Mouse (Mus musculus) forebrain, embryonic 11.5 days (tissue): ENCODE data around the gene Gbp2. TPM values are rescaled to one million over a fixed set of nuclear protein-coding genes. Genes with fewer than 3 reads are reported as not detected.

Source experiments
- ATAC-seq: fragments of 200-750 bp; cut with Nextera tagmentation; replicated peaks from 2 replicates; pipeline ENCODE4 v1.8.0; 2017; ENCODE audit warnings: moderate TSS enrichment; ENCODE audit not compliant: low FRiP score
- DNase-seq: peaks from one replicate; pipeline ENCODE4 v3.0.0-alpha.2; 2017; ENCODE audit warnings: low spot score
- H3K27ac ChIP-seq: fragments of 300-500 bp; sonication (generic); 2 replicates; pipeline ENCODE4 v1.5.1; 2014; ENCODE audit warnings: low read depth, low read length
- H3K27me3 ChIP-seq: fragments of 300-500 bp; sonication (generic); 2 replicates; pipeline ENCODE4 v1.6.1; 2014; ENCODE audit warnings: mild to moderate bottlenecking, low read length, mixed read lengths; ENCODE audit not compliant: control insufficient read depth, insufficient read depth
- H3K36me3 ChIP-seq: fragments of 300-500 bp; sonication (generic); 2 replicates; pipeline ENCODE4 v1.6.1; 2014; ENCODE audit warnings: mild to moderate bottlenecking, low read length, moderate library complexity, mixed read lengths; ENCODE audit not compliant: control insufficient read depth, insufficient read depth
- H3K4me1 ChIP-seq: fragments of 300-500 bp; sonication (generic); replicated peaks from 2 replicates; pipeline ENCODE4 v1.6.1; 2014; ENCODE audit warnings: low read length, mixed read lengths; ENCODE audit not compliant: control insufficient read depth, insufficient read depth
- H3K4me2 ChIP-seq: fragments of 300-500 bp; sonication (generic); 2 replicates; pipeline ENCODE4 v1.6.1; 2014; ENCODE audit warnings: low read depth, mild to moderate bottlenecking, low read length, moderate library complexity, mixed read lengths; ENCODE audit not compliant: severe bottlenecking
- H3K4me3 ChIP-seq: fragments of 300-500 bp; sonication (generic); 2 replicates; pipeline ENCODE4 v1.5.1; 2014; ENCODE audit warnings: low read depth, low read length
- H3K9ac ChIP-seq: fragments of 300-500 bp; sonication (generic); 2 replicates; pipeline ENCODE4 v1.6.1; 2014; ENCODE audit warnings: low read length
- H3K9me3 ChIP-seq: fragments of 300-500 bp; sonication (generic); 2 replicates; pipeline ENCODE4 v1.6.1; 2016; ENCODE audit warnings: low read length, mixed read lengths; ENCODE audit not compliant: control insufficient read depth
- WGBS: fragments of 180-500 bp; shearing (Covaris S2); extraction: QIAGEN DNeasy Blood & Tissue Kit; methylation state at CpG from one replicate; pipeline ENCODE4 v1.1.7; 2014; 5-methylcytosine and 5-hydroxymethylcytosine counted together
- microRNA-seq: library from miRNA; unstranded; fragments of <30 nt; microRNA quantifications from one replicate; pipeline ENCODE4, GENCODE M21; 2016; ENCODE audit not compliant: insufficient number of aligned reads
- polyA plus RNA-seq: library from polyadenylated mRNA; unstranded; fragments of >200 nt; fragmentation: Nextera tagmentation; extraction: Ambion mirVana; gene quantifications from 2 replicates; pipeline ENCODE4 v1.2.1, GENCODE M21; 2014

The Gbp2 gene
- polyA plus RNA-seq, 1 experiment from 2014 or later = 0.16 TPM

DNA sequence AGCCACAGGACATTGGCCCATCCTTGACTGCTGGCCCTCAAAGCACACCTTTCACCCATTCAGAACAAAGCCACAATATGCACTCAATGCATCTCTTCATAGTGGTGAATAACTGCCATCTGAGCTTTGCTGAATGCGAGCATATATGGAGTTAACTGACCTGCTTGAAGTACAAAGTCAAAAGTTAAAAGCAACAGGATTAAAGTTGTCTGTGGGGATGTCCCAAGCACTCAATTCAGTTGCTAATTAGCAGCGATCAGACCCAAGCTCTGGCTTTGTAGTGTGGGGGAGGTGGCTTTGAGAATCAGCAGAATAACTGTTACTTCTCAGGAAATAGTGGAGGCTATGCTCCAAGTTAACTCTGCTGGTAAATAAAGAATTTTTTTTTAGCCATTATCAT lies 29.8 kb downstream of the Gbp2 start:
- no peaks in the 10 kb centered on the region for H3K4me1 ChIP-seq
- DNase-seq (no peak), ATAC-seq (no peak)
- no peak overlapping the region for H3K9ac ChIP-seq
- H3K27me3 ChIP-seq = no peaks in the 10 kb centered on the region
- no peak overlapping the region for H3K4me2 ChIP-seq
- H3K4me3 ChIP-seq = no peak overlapping the region
- H3K9me3 ChIP-seq = no peaks in the 10 kb centered on the region
- WGBS = 32% methylated on average over 2 of the region's 2 CpGs
- H3K36me3 ChIP-seq = no peaks in the 10 kb centered on the region
- no peak overlapping the region for H3K27ac ChIP-seq

DNA sequence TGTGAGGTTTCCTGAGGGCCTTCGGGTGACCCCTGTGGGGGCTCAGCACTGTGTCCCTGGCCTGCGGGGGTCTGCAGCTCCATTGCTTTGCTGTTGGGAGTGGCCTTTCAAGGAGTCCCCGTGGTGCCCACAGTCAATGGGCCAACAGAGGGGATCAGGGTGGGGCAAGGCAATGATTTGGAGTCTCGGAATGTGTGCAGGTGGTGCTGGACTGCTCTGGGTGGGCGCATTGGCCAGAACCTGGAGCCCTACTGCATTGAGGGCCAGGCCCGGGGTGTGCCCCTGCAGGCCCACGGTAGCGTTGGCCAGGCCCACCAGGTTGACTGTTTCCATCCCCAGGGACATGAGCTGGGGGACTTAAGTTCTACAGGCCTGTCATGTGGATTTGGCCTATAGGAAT lies 44.3 kb downstream of the Gbp2 start:
- Histone ChIP-seq H3K4me1 (no peaks in the 10 kb centered on the region), H3K4me3 (no peak overlapping the region), H3K27me3 (no peaks in the 10 kb centered on the region), H3K9ac (no peak overlapping the region), H3K4me2 (no peak overlapping the region), H3K9me3 (no peaks in the 10 kb centered on the region; the same call in 1 of the 2 replicates), H3K36me3 (no peaks in the 10 kb centered on the region), H3K27ac (no peak overlapping the region)
- WGBS = 94% methylated on average over 8 of the region's 8 CpGs
- ATAC-seq (no peak), DNase-seq (no peak)

DNA sequence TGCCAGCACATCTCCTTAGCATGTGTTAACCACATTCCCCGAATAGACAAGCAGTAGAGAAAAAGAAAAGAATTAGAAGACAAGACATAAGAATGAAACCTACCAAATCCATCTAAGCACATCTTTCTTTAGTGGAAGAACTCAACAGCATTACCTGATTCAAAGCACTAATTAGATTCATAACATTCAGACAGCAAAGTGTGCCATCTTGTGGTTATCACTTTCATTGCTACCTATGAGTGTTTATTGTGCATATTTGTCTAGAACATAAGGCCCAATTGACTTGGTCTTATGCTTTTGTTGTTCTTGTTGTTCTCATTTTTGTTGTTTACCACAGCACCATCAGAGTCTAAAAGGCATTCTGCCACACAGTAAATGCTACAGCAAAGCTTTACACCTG lies 54.2 kb downstream of the Gbp2 start:
- Histone ChIP-seq H3K36me3 (no peaks in the 10 kb centered on the region), H3K9ac (no peak overlapping the region), H3K27ac (no peak overlapping the region), H3K4me3 (no peak overlapping the region), H3K9me3 (no peaks in the 10 kb centered on the region), H3K4me2 (no peak overlapping the region), H3K4me1 (no peaks in the 10 kb centered on the region), H3K27me3 (no peaks in the 10 kb centered on the region)
- no peak for DNase-seq
- no peak for ATAC-seq
- WGBS = 85% methylated on average over 1 of the region's 1 CpGs

Small RNA genes within 50 kb of the gene (microRNA-seq; reads per million reads assigned to microRNA genes)
- gene Mir6381 = not detected

Other genes starting within 250 kb of the Gbp2 start
- 16.0 and 18.0 TPM in 2 replicates for gene Pdlim5, start 224.9 kb upstream of the Gbp2 start, polyA plus RNA-seq
- not detected in 2 replicates for gene Gbp5, start 126.6 kb upstream of the Gbp2 start, polyA plus RNA-seq
- 0.80 and 1.0 TPM in 2 replicates for gene Gbp7, start 90.3 kb upstream of the Gbp2 start, polyA plus RNA-seq
- 0.40 TPM in 1 of 2 replicates, not detected in the other for gene Gbp3, start 60.6 kb upstream of the Gbp2 start, polyA plus RNA-seq
- not detected in 2 replicates for gene Gbp2b, start 25.8 kb upstream of the Gbp2 start, polyA plus RNA-seq
- 10.4 and 11.3 TPM in 2 replicates for gene Kyat3, start 80.4 kb downstream of the Gbp2 start, polyA plus RNA-seq
- gene Gtf2b, start 144.4 kb downstream of the Gbp2 start, polyA plus RNA-seq = 94.1 and 94.7 TPM in 2 replicates